ENCODE assay signal across 13 mouse cellular contexts in the genomic region with DNA sequence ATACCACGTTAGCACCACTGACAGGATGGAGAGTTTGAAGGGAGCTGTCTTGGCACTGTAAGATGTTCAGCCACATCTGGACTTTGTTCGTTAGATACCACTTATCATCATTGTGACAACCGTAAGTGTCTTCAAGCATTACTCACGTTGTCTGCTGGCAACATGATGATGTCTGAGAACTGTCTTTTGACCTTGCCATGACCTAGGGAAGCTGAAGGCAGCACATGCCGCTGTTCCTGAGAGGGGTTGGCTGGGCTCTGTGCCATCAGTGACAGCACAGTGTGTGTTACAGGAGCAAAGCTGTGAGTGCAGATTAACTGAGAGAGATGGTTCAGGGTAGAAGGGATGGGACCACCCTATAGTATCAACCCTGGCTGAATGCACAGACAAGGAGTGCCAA. TPM values are rescaled to one million over a fixed set of nuclear protein-coding genes. Genes with fewer than 3 reads are reported as not detected.
DNase-seq lines count a peak whose midpoint lies in the region; ATAC-seq and TF ChIP-seq lines count a peak whose summit lies in the region.
"Had no signal": no experiment of that assay in that cellular context is flagged by ENCODE, and none has a peak within 500 bp of the region (broad histone marks: within the 10 kb centered on the region; RNA-seq: fewer than 3 reads in every experiment).

No protein-coding gene starts in this region.

- ATAC-seq in hindbrain, postnatal 0 days = peak; percentile 49; the same call in 1 of the 2 replicates
- no peak for ATAC-seq in hindbrain, embryonic 12.5 days (ENCODE audit: low FRiP score)
- peak; percentile 89 for ATAC-seq in heart, embryonic 12.5 days (ENCODE audit: insufficient number of reproducible peaks, low FRiP score)
- ATAC-seq in intestine, embryonic 16.5 days = no peak
- peak; percentile 77 for ATAC-seq in megakaryocyte-erythroid progenitor cell, adult 5-6 weeks (replicated peaks; ENCODE audit: low FRiP score, low TSS enrichment, poor library complexity, severe bottlenecking)

- H3K27ac ChIP-seq in hindbrain, postnatal 0 days = no peak overlapping the region
- no peak overlapping the region for H3K27ac ChIP-seq in hindbrain, embryonic 12.5 days
- H3K27ac ChIP-seq in heart, embryonic 12.5 days (ENCODE audit: poor library complexity, severe bottlenecking) = peak overlapping the region; percentile 92
- peak overlapping the region; percentile 64 for H3K27ac ChIP-seq in intestine, embryonic 16.5 days (ENCODE audit: low read length)
- H3K27ac ChIP-seq: left cerebral cortex, adult 2 months; neural tube, embryonic 13.5 days had no signal

- no peak overlapping the region for H3K4me2 ChIP-seq in hindbrain, postnatal 0 days (ENCODE audit: low read depth, low read length)
- no peak overlapping the region for H3K4me2 ChIP-seq in hindbrain, embryonic 12.5 days (replicated peaks)
- no peak overlapping the region for H3K4me2 ChIP-seq in heart, embryonic 12.5 days
- H3K4me2 ChIP-seq in intestine, embryonic 16.5 days (ENCODE audit: low read depth, low read length) = no peak overlapping the region
- H3K4me2 ChIP-seq: neural tube, embryonic 13.5 days had no signal

- WGBS in hindbrain, postnatal 0 days = 70% methylated on average over 5 of the region's 5 CpGs
- WGBS in hindbrain, embryonic 12.5 days = 79% methylated on average over 5 of the region's 5 CpGs
- 12% methylated on average over 5 of the region's 5 CpGs for WGBS in heart, embryonic 12.5 days
- 41% methylated on average over 5 of the region's 5 CpGs for WGBS in intestine, embryonic 16.5 days

- no peak for TF ChIP-seq CTCF in hindbrain, postnatal 0 days (IDR thresholded peaks at IDR 0.05; ENCODE audit: low read depth)

- no peaks in the 10 kb centered on the region for H3K36me3 ChIP-seq in hindbrain, postnatal 0 days (ENCODE audit: insufficient read depth, low read length)
- H3K36me3 ChIP-seq in hindbrain, embryonic 12.5 days = no peaks in the 10 kb centered on the region
- H3K36me3 ChIP-seq in heart, embryonic 12.5 days = no peaks in the 10 kb centered on the region
- H3K36me3 ChIP-seq in intestine, embryonic 16.5 days (ENCODE audit: control insufficient read depth, insufficient read depth, low read length) = no peaks in the 10 kb centered on the region
- H3K36me3 ChIP-seq: neural tube, embryonic 13.5 days had no signal

- H3K9ac ChIP-seq in hindbrain, postnatal 0 days (replicated peaks; ENCODE audit: low read length) = no peak overlapping the region
- no peak overlapping the region for H3K9ac ChIP-seq in hindbrain, embryonic 12.5 days
- no peak overlapping the region for H3K9ac ChIP-seq in heart, embryonic 12.5 days
- no peak overlapping the region for H3K9ac ChIP-seq in intestine, embryonic 16.5 days (ENCODE audit: low read depth, low read length)
- H3K9ac ChIP-seq: neural tube, embryonic 13.5 days had no signal

- no peak for DNase-seq in hindbrain, postnatal 0 days (ENCODE audit: low spot score)
- no peak for DNase-seq in kidney, adult 9 months
- DNase-seq in cerebellum, adult 11 months = no peak
- DNase-seq: cerebellum, adult 11-12 months; gastrocnemius, postnatal 10 days; kidney, adult 18-20 months; right cerebral cortex, postnatal 14 days had no signal

- no peak overlapping the region for H3K4me3 ChIP-seq in hindbrain, postnatal 0 days (ENCODE audit: low read length)
- H3K4me3 ChIP-seq in hindbrain, embryonic 12.5 days = no peak overlapping the region
- H3K4me3 ChIP-seq in heart, embryonic 12.5 days = no peak overlapping the region
- H3K4me3 ChIP-seq in intestine, embryonic 16.5 days (ENCODE audit: low read length) = no peak overlapping the region
- H3K4me3 ChIP-seq: left cerebral cortex, adult 2 months; neural tube, embryonic 13.5 days had no signal

- H3K4me1 ChIP-seq in hindbrain, postnatal 0 days (ENCODE audit: insufficient read depth, low read length) = no peaks in the 10 kb centered on the region
- no peaks in the 10 kb centered on the region for H3K4me1 ChIP-seq in hindbrain, embryonic 12.5 days
- peaks cover 26% of the 10 kb centered on the region for H3K4me1 ChIP-seq in heart, embryonic 12.5 days (replicated peaks)
- H3K4me1 ChIP-seq in intestine, embryonic 16.5 days (ENCODE audit: control insufficient read depth, insufficient read depth, low read length) = peaks cover 11% of the 10 kb centered on the region
- H3K4me1 ChIP-seq: neural tube, embryonic 13.5 days had no signal

- no peaks in the 10 kb centered on the region for H3K27me3 ChIP-seq in hindbrain, postnatal 0 days (ENCODE audit: insufficient read depth, low read length)
- no peaks in the 10 kb centered on the region for H3K27me3 ChIP-seq in hindbrain, embryonic 12.5 days
- no peaks in the 10 kb centered on the region for H3K27me3 ChIP-seq in heart, embryonic 12.5 days (replicated peaks)
- H3K27me3 ChIP-seq in intestine, embryonic 16.5 days (replicated peaks; ENCODE audit: control insufficient read depth, insufficient read depth, low read length) = no peaks in the 10 kb centered on the region
- H3K27me3 ChIP-seq: neural tube, embryonic 13.5 days had no signal

- no peaks in the 10 kb centered on the region for H3K9me3 ChIP-seq in hindbrain, postnatal 0 days (ENCODE audit: low read length)
- no peaks in the 10 kb centered on the region for H3K9me3 ChIP-seq in hindbrain, embryonic 12.5 days (replicated peaks)
- H3K9me3 ChIP-seq in heart, embryonic 12.5 days (replicated peaks) = no peaks in the 10 kb centered on the region
- H3K9me3 ChIP-seq in intestine, embryonic 16.5 days (ENCODE audit: control insufficient read depth, low read length) = no peaks in the 10 kb centered on the region
- H3K9me3 ChIP-seq: neural tube, embryonic 13.5 days had no signal

RNA-seq across cellular contexts. Expression of a gene that starts 3.6 kb away (rescaled TPM):
- total RNA-seq in hindbrain, postnatal 0 days (2014; rRNA removed) = 11.4 and 13.7 TPM in 2 replicates
- polyA plus RNA-seq in hindbrain, postnatal 0 days (2015; fragmentation: Nextera tagmentation; extraction: Ambion mirVana) = 15.4 and 20.5 TPM in 2 replicates
- 8.3 and 12.4 TPM in 2 replicates for polyA plus RNA-seq in hindbrain, embryonic 12.5 days (2016; fragmentation: Nextera tagmentation; extraction: Ambion mirVana)
- 51.8 and 55.2 TPM in 2 replicates for polyA plus RNA-seq in heart, embryonic 12.5 days (2016; fragmentation: Nextera tagmentation; extraction: Ambion mirVana)
- polyA plus RNA-seq in intestine, embryonic 16.5 days (2015; fragmentation: Nextera tagmentation; extraction: Ambion mirVana) = 44.0 and 44.7 TPM in 2 replicates
- total RNA-seq in megakaryocyte-erythroid progenitor cell, adult 5-6 weeks (2014; fragmentation: Nextera tagmentation) = 3.9 TPM in 1 of 2 replicates, not detected in the other
- total RNA-seq in megakaryocyte-erythroid progenitor cell, adult 5-6 weeks (2017) = not detected in 2 replicates

Comparison
In these comparisons a context has a peak if more than half of its experiments do, and no peak if none do; other contexts are left out.
1. ATAC-seq: peak in hindbrain, postnatal 0 days (single experiment), heart, embryonic 12.5 days (single experiment) and megakaryocyte-erythroid progenitor cell, adult 5-6 weeks (single experiment); none in hindbrain, embryonic 12.5 days (single experiment) and intestine, embryonic 16.5 days (single experiment).
2. H3K27ac ChIP-seq: peak in heart, embryonic 12.5 days (single experiment) and intestine, embryonic 16.5 days (single experiment); none in hindbrain, postnatal 0 days (single experiment) and hindbrain, embryonic 12.5 days (single experiment).